Mouse (Mus musculus) E14TG2a.4 (cell line): ENCODE results near the gene Megf11.

Experiments
- CTCF ChIP-seq: conservative IDR thresholded peaks from 2 replicates; pipeline ENCODE4 v1.5.1; 2014; ENCODE audit warnings: low read length
- NANOG ChIP-seq: IDR thresholded peaks from 2 replicates; pipeline ENCODE4 v1.6.1; 2014; ENCODE audit warnings: borderline replicate concordance, low read length, mixed read lengths
- POU5F1 ChIP-seq: IDR thresholded peaks from 2 replicates; pipeline ENCODE4 v1.6.1; 2014; ENCODE audit warnings: low read length, borderline replicate concordance

DNA sequence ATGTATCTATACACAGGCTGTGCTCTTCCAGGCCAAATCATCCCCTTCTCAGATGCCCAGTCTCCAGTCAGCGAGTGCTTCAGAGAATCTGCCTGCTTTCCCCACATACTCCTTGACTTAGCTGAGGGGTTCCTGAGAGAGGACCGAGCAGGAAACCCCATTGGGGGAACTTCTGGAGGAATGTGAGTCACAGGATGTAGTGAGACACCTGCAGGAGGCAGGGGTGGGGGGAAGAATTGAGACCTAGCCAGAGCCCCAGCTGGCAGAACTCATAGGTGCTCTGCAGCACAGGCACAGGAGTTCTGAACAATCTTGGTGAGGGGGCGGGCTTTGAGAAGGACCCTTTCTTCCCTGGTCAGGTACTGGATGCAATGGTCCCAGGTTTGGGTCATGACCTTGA, 35.0 kb downstream of the Megf11 start:
- no peak for TF ChIP-seq CTCF
- TF ChIP-seq NANOG, result no peak
- no peak for TF ChIP-seq POU5F1
